Mouse (Mus musculus): ENCODE data around the gene Jade2. TPM values are rescaled to one million over a fixed set of nuclear protein-coding genes. Genes with fewer than 3 reads are reported as not detected.

The Jade2 gene
- polyA plus RNA-seq (2017; shearing (Covaris generic)) = 7.3 TPM

GRCm38 (mm10) chr11:51857081-51857671, at the start of gene Jade2:
Gene Jade2 (minus strand): TSS chr11:51857653.

Other genes with a start within 250 kb of the Jade2 start
- 118 TPM for gene Nhp2, start 237.9 kb downstream of the Jade2 start, polyA plus RNA-seq (2017; shearing (Covaris generic))
- 86.9 TPM for gene Rmnd5b, start 221.8 kb downstream of the Jade2 start, polyA plus RNA-seq (2017; shearing (Covaris generic))
- gene N4bp3, start 206.8 kb downstream of the Jade2 start, polyA plus RNA-seq (2017; shearing (Covaris generic)) = 9.0 TPM
- 1.0 TPM for gene D930048N14Rik, start 206.7 kb downstream of the Jade2 start, polyA plus RNA-seq (2017; shearing (Covaris generic))
- 18.7 TPM for gene 0610009B22Rik, start 168.8 kb downstream of the Jade2 start, polyA plus RNA-seq (2017; shearing (Covaris generic))
- 32.4 TPM for gene Sec24a, start 94.0 kb downstream of the Jade2 start, polyA plus RNA-seq (2017; shearing (Covaris generic))
- 134 TPM for gene Sar1b, start 94.0 kb downstream of the Jade2 start, polyA plus RNA-seq (2017; shearing (Covaris generic))
- 133 TPM for gene Cdkn2aipnl, start 110.0 kb upstream of the Jade2 start, polyA plus RNA-seq (2017; shearing (Covaris generic))
- gene Ube2b, start 143.1 kb upstream of the Jade2 start, polyA plus RNA-seq (2017; shearing (Covaris generic)) = 332 TPM
- gene Cdkl3, start 146.6 kb upstream of the Jade2 start, polyA plus RNA-seq (2017; shearing (Covaris generic)) = 7.6 TPM
- 7.8 TPM for gene Ppp2ca, start 241.0 kb upstream of the Jade2 start, polyA plus RNA-seq (2017; shearing (Covaris generic))